Mouse (Mus musculus): ENCODE data around the gene Tmem234. TPM values are rescaled to one million over a fixed set of nuclear protein-coding genes. Genes with fewer than 3 reads are reported as not detected.

Tmem234 gene
- polyA plus RNA-seq, 1 experiment from 2014 or later, result 168 TPM

GRCm38 (mm10) chr4:129609139-129609631, 8.7 kb downstream of the Tmem234 start:
- H3K9me3 ChIP-seq (ENCODE audit: control insufficient read depth, low read length), result no peaks in the 10 kb centered on the region
- TF ChIP-seq CTCF (IDR thresholded peaks at IDR 0.05; ENCODE audit: low read depth) (no peak), EP300 (optimal IDR thresholded peaks at IDR 0.05) (no peak)
- 0 out of 2 replicates have a peak overlapping the region, but pooled peaks have one; percentile 24 for H3K27ac ChIP-seq (replicated peaks)
- H3K27me3 ChIP-seq (ENCODE audit: control insufficient read depth, insufficient read depth, low read length), result no peaks in the 10 kb centered on the region
- H3K4me1 ChIP-seq (replicated peaks; ENCODE audit: control insufficient read depth, insufficient read depth), result no peaks in the 10 kb centered on the region
- no peak overlapping the region for H3K9ac ChIP-seq (ENCODE audit: low read length)
- no peak overlapping the region for H3K4me3 ChIP-seq (ENCODE audit: low read depth, low read length)
- 71% methylated on average over 12 of the region's 12 CpGs for WGBS
- DNase-seq (ENCODE audit: low spot score) (peak; percentile 39), ATAC-seq (ENCODE audit: low FRiP score, low TSS enrichment) (peak; percentile 51; the same call in 1 of the 2 replicates)
- no peak overlapping the region for H3K4me2 ChIP-seq (replicated peaks; ENCODE audit: low read depth)
- H3K36me3 ChIP-seq (ENCODE audit: control insufficient read depth, insufficient read depth, low read length), result peaks cover 10% of the 10 kb centered on the region

GRCm38 (mm10) chr4:129610026-129610425, 9.6 kb downstream of the Tmem234 start:
- TF ChIP-seq EP300 (optimal IDR thresholded peaks at IDR 0.05) (no peak), CTCF (IDR thresholded peaks at IDR 0.05; ENCODE audit: low read depth) (no peak)
- H3K27me3 ChIP-seq (ENCODE audit: control insufficient read depth, insufficient read depth, low read length), result no peaks in the 10 kb centered on the region
- no peaks in the 10 kb centered on the region for H3K9me3 ChIP-seq (ENCODE audit: control insufficient read depth, low read length)
- H3K4me1 ChIP-seq (replicated peaks; ENCODE audit: control insufficient read depth, insufficient read depth), result no peaks in the 10 kb centered on the region
- no peak overlapping the region for H3K9ac ChIP-seq (ENCODE audit: low read length)
- DNase-seq (ENCODE audit: low spot score) (no peak), ATAC-seq (ENCODE audit: low FRiP score, low TSS enrichment) (no peak)
- H3K27ac ChIP-seq (replicated peaks), result 0 out of 2 replicates have a peak overlapping the region, but pooled peaks have one; percentile 24
- no peak overlapping the region for H3K4me3 ChIP-seq (ENCODE audit: low read depth, low read length)
- no peak overlapping the region for H3K4me2 ChIP-seq (replicated peaks; ENCODE audit: low read depth)
- peaks cover 10% of the 10 kb centered on the region for H3K36me3 ChIP-seq (ENCODE audit: control insufficient read depth, insufficient read depth, low read length)
- 59% methylated on average over 4 of the region's 4 CpGs for WGBS

- no peak overlapping the region for H3K27ac ChIP-seq (replicated peaks)
- WGBS, result 72% methylated on average over 4 of the region's 4 CpGs
- H3K9me3 ChIP-seq (ENCODE audit: control insufficient read depth, low read length), result no peaks in the 10 kb centered on the region
- peaks cover 10% of the 10 kb centered on the region for H3K36me3 ChIP-seq (ENCODE audit: control insufficient read depth, insufficient read depth, low read length)
- no peak overlapping the region for H3K4me3 ChIP-seq (ENCODE audit: low read depth, low read length)
- DNase-seq (ENCODE audit: low spot score) (no peak), ATAC-seq (ENCODE audit: low FRiP score, low TSS enrichment) (no peak)
- no peak overlapping the region for H3K4me2 ChIP-seq (replicated peaks; ENCODE audit: low read depth)
- H3K27me3 ChIP-seq (ENCODE audit: control insufficient read depth, insufficient read depth, low read length), result no peaks in the 10 kb centered on the region
- no peaks in the 10 kb centered on the region for H3K4me1 ChIP-seq (replicated peaks; ENCODE audit: control insufficient read depth, insufficient read depth)
- no peak overlapping the region for H3K9ac ChIP-seq (ENCODE audit: low read length)
- TF ChIP-seq EP300 (optimal IDR thresholded peaks at IDR 0.05) (no peak), CTCF (IDR thresholded peaks at IDR 0.05; ENCODE audit: low read depth) (no peak)
Observed at GRCm38 (mm10) chr4:129610472-129610871, 10.0 kb downstream of the Tmem234 start.

- H3K4me1 ChIP-seq (replicated peaks; ENCODE audit: control insufficient read depth, insufficient read depth), result 0 out of 2 replicates have a peak, but pooled peaks cover 3% of the 10 kb centered on the region
- TF ChIP-seq EP300 (optimal IDR thresholded peaks at IDR 0.05), result no peak
- no peak for TF ChIP-seq CTCF (IDR thresholded peaks at IDR 0.05; ENCODE audit: low read depth)
- ATAC-seq (ENCODE audit: low FRiP score, low TSS enrichment) (no peak), DNase-seq (ENCODE audit: low spot score) (no peak)
- H3K9me3 ChIP-seq (ENCODE audit: control insufficient read depth, low read length), result no peaks in the 10 kb centered on the region
- no peaks in the 10 kb centered on the region for H3K27me3 ChIP-seq (ENCODE audit: control insufficient read depth, insufficient read depth, low read length)
- H3K27ac ChIP-seq (replicated peaks), result no peak within 1 kb of the TSS
- no peak within 1 kb of the TSS for H3K4me2 ChIP-seq (replicated peaks; ENCODE audit: low read depth)
- no peaks in the 10 kb centered on the region; the same call in 1 of the 2 replicates for H3K36me3 ChIP-seq (ENCODE audit: control insufficient read depth, insufficient read depth, low read length)
- no peak within 1 kb of the TSS for H3K9ac ChIP-seq (ENCODE audit: low read length)
- H3K4me3 ChIP-seq (ENCODE audit: low read depth, low read length), result no peak within 1 kb of the TSS
- WGBS, result 75% methylated on average over 6 of the region's 6 CpGs
Observed at GRCm38 (mm10) chr4:129614093-129614492, 13.6 kb downstream of the Tmem234 start, which contains the start of gene Dcdc2b. Gene Dcdc2b (minus strand): TSS chr4:129614257.

GRCm38 (mm10) chr4:129615801-129616290, 15.4 kb downstream of the Tmem234 start:
- H3K27me3 ChIP-seq (ENCODE audit: control insufficient read depth, insufficient read depth, low read length), result no peaks in the 10 kb centered on the region
- ATAC-seq (ENCODE audit: low FRiP score, low TSS enrichment), result no peak
- no peak overlapping the region for H3K27ac ChIP-seq (replicated peaks)
- no peaks in the 10 kb centered on the region for H3K9me3 ChIP-seq (ENCODE audit: control insufficient read depth, low read length)
- 0 out of 2 replicates have a peak, but pooled peaks cover 3% of the 10 kb centered on the region for H3K4me1 ChIP-seq (replicated peaks; ENCODE audit: control insufficient read depth, insufficient read depth)
- H3K36me3 ChIP-seq (ENCODE audit: control insufficient read depth, insufficient read depth, low read length), result no peaks in the 10 kb centered on the region; the same call in 1 of the 2 replicates
- no peak overlapping the region for H3K4me3 ChIP-seq (ENCODE audit: low read depth, low read length)
- WGBS, result 87% methylated on average over 9 of the region's 9 CpGs
- no peak overlapping the region for H3K4me2 ChIP-seq (replicated peaks; ENCODE audit: low read depth)
- TF ChIP-seq EP300 (optimal IDR thresholded peaks at IDR 0.05) (no peak), CTCF (IDR thresholded peaks at IDR 0.05; ENCODE audit: low read depth) (no peak)
- DNase-seq (ENCODE audit: low spot score), result no peak
- H3K9ac ChIP-seq (ENCODE audit: low read length), result no peak overlapping the region

GRCm38 (mm10) chr4:129616631-129617030, 16.2 kb downstream of the Tmem234 start:
- Histone ChIP-seq H3K27me3 (ENCODE audit: control insufficient read depth, insufficient read depth, low read length) (no peaks in the 10 kb centered on the region), H3K4me2 (replicated peaks; ENCODE audit: low read depth) (no peak overlapping the region), H3K27ac (replicated peaks) (no peak overlapping the region), H3K4me3 (ENCODE audit: low read depth, low read length) (no peak overlapping the region), H3K9ac (ENCODE audit: low read length) (no peak overlapping the region), H3K9me3 (ENCODE audit: control insufficient read depth, low read length) (no peaks in the 10 kb centered on the region), H3K36me3 (ENCODE audit: control insufficient read depth, insufficient read depth, low read length) (no peaks in the 10 kb centered on the region; the same call in 1 of the 2 replicates), H3K4me1 (replicated peaks; ENCODE audit: control insufficient read depth, insufficient read depth) (0 out of 2 replicates have a peak, but pooled peaks cover 3% of the 10 kb centered on the region)
- TF ChIP-seq CTCF (IDR thresholded peaks at IDR 0.05; ENCODE audit: low read depth), result no peak
- no peak for TF ChIP-seq EP300 (optimal IDR thresholded peaks at IDR 0.05)
- 83% methylated on average over 3 of the region's 3 CpGs for WGBS
- no peak for DNase-seq (ENCODE audit: low spot score)
- ATAC-seq (ENCODE audit: low FRiP score, low TSS enrichment), result no peak

Measured in stomach, postnatal 0 days (tissue).